Mouse (Mus musculus) ovary, adult 2 months (tissue): ENCODE data around the gene St7. TPM values are rescaled to one million over a fixed set of nuclear protein-coding genes. Genes with fewer than 3 reads are reported as not detected.

ENCODE experiments used
- polyA plus RNA-seq: library from polyadenylated mRNA; depleted of rRNA; stranded (reverse); fragments of >200 nt; gene quantifications from 2 replicates; pipeline ENCODE4 v1.2.3, GENCODE M21; 2012; rRNA removed

St7 gene
- polyA plus RNA-seq = 11.2 and 12.3 TPM in 2 replicates

GRCm38 (mm10) chr6:17692647-17693046 lies at the start of gene St7:
Gene St7 (plus strand): TSS chr6:17692933.

Other genes starting within 250 kb of the St7 start
- gene Met, start 229.1 kb upstream of the St7 start, polyA plus RNA-seq = 4.4 TPM in 2 replicates
- 3.0 and 4.8 TPM in 2 replicates for gene Capza2, start 56.7 kb upstream of the St7 start, polyA plus RNA-seq